Mouse (Mus musculus): ENCODE measurements around the gene Acox3.

The Acox3 gene

DNA sequence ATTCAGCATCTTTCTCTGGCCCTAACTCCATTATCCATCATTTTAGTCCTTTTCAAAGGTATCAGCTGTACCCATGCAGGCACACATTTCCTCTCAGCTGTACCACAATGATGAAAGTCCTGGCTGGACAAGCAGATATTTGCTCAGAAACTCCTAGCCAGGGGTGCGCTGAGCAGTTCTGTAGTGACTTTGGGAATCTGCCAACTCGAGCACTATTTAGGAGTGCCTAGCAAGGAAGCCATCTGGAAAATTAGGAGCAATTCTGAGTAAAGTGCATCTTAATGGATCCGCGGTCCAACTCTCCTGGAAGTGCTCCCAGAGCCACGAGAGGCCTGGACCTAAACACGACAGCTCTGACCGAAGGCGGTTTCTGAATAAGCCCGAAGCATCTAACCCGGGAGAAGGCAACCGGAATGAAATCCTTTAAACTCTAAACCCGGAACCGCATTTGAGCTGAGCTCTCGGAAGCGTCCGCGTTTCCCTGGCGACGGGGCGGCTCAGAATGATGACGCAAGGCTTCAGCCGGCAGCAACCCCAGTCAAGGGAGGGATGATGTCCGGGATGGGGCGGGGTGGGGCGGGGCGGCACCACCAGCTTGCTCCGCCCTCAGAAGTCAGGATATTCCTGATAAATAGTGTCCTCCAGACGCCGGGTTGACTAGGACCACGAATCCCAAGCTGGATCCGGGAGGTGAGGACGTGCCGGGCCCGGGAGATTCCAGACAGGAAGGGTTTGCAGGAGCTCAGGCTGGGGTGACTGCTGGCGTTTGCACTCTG lies at the start of gene Acox3:
Gene Acox3 (plus strand): TSS at position 596 of the 776 bp plus-strand sequence.
- DNase-seq (ENCODE audit: low spot score) = peak; percentile 89

GRCm38 (mm10) chr5:35536271-35536670 lies 46.6 kb upstream of the Acox3 start:
- no peak for DNase-seq (ENCODE audit: low spot score)

- DNase-seq (ENCODE audit: low spot score) = no peak
These were observed 45.4 kb upstream of the Acox3 start for GRCm38 (mm10) chr5:35537474-35537873.

DNA sequence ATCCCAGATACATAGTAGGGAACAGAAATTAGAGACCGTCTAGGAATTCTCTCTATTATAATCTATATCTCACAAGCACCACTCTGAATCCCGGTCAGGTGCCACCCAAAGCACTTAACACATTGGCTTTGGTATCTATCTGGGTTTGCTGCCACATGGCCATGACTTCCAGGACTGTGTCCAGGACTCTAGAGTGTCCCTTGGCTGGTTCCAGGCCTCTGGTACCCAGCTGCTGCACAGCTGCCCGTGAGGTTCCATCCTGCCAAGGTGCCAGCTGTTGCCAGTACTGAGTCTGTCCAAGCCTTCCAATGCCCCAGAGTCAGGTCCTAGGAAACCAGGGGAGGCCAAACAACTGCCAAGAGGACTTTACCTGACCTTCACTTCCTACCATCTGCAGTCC lies 44.8 kb upstream of the Acox3 start:
- DNase-seq (ENCODE audit: low spot score) = no peak

DNA sequence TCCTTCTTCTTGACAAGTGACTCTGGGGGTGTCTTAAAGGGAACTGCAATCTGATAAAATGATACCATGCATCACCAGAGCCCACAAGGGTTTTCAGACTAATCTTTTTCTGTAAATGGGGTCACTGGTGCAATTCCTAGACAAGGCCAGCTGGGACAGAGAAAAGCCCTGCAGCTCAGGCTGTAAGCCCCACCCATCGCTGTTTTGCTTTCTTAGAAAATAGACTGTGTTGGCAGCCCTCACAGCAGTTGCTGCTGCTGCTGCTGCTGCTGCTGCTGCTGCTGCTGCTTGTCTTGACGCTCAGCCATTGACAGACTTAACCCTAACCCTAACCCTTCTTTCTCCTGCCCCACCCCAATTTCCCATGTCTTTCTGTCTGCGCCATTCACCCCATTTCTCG lies 43.3 kb upstream of the Acox3 start:
- DNase-seq (ENCODE audit: low spot score) = no peak

- DNase-seq (ENCODE audit: low spot score) = no peak
These were observed 42.3 kb upstream of the Acox3 start for GRCm38 (mm10) chr5:35540555-35540954.

DNA sequence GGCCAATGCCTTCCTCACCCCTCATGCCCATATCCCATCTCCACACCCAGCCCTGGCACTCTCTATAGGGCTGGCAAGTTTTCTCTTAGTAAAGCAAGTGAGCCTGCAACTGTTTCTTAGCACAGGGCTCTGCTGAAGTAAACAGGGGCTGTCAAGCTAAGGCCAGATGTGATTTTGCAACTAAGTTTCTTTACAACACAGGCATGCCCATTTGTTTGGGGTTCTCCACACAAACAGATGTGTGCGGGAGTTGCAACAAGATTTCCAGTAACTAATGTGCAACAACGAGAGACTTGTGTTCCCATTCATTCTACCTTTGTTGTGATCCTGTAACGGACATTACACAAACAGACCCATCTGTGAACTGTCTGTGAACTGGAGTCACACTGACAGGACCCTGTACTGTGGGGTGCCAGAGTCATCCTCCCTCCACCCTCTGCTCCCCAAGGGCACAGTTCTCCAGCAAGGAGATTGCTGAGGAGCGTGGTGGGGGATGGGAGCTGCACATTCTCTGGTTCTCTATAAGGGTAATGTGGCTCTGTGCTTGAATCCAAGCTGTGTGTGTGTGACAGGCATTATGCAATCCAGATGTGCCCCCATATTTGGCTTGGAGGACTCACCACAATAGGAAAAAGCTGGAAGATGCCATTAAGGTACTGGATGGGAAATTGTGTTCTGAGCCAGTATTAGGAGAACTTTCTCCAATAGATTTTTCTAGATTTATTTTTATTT lies 41.6 kb upstream of the Acox3 start:
- DNase-seq (ENCODE audit: low spot score) = no peak

GRCm38 (mm10) chr5:35546127-35546526 lies 36.7 kb upstream of the Acox3 start:
- DNase-seq (ENCODE audit: low spot score) = no peak

DNA sequence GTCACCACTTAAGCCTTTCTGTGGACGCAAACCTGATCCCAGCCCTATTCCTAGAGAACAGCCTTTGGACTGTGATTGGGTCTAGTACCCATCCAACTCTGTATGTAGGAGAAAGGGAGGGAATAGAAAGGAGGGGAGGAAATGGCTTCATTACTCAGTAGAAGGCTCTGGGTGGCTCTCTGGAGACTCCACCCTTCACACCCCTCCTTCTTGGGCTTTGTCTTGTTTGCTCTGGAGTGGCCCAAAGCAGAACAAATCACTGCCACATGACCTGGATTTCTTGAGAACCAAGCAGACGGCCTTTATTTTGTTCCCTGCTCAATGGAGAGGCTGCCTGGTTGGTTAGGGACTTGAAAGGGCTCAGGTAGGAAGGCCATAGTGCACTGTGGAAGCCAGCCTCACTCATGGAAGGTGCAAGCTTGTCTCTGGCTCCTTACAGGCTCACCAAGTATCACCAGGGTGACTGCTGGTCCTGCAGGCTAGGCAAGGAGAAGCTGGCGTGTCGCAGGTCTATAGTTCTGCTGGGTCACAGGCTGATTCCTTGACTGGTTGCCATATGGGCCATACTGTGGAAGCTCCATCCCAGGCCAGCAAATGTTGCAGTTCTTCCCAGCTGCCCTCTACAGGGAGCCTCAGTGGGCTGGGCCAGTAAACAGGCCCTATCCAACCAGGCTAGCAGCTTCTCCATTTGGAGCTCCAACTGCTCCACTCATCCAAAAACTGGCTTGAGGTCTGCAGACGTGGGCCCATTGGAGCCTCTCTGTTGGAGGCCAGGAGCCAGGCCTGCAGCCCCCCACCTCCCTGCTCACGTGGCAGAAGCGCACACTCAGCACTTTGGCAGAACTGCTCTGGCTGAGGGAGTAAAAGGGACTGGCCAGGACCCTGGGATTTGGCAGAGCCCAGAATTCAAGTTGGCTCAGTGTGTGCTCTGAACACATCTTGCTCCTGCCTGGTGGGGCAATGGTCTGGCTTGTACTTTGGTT lies 30.7 kb upstream of the Acox3 start:
- DNase-seq (ENCODE audit: low spot score) = no peak

GRCm38 (mm10) chr5:35552838-35553539 lies 29.9 kb upstream of the Acox3 start:
- no peak for DNase-seq (ENCODE audit: low spot score)

DNA sequence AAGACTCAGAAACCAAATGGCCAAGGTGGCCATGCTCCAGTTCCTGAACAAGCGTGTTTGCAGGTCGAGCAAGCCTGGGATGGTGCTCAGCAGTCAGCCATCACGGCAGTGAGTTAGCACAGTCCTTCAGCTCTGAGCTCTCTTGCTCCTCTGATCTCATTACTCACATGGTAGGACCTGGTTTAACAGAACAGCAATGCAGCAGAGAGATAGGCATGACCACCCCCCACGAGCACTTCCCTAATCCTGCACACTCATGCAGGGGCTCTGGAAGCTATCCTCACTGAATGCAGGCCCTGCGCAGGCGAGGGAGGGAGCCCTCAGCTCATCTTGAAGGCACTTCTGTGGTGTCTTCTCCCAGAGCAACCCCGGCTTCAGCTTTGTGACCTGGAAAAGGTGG lies 26.4 kb upstream of the Acox3 start:
- DNase-seq (ENCODE audit: low spot score) = no peak

GRCm38 (mm10) chr5:35557946-35558621 lies 24.8 kb upstream of the Acox3 start:
- DNase-seq (ENCODE audit: low spot score) = no peak

- DNase-seq (ENCODE audit: low spot score) = no peak
These were observed 23.4 kb upstream of the Acox3 start for GRCm38 (mm10) chr5:35559447-35559846.

DNA sequence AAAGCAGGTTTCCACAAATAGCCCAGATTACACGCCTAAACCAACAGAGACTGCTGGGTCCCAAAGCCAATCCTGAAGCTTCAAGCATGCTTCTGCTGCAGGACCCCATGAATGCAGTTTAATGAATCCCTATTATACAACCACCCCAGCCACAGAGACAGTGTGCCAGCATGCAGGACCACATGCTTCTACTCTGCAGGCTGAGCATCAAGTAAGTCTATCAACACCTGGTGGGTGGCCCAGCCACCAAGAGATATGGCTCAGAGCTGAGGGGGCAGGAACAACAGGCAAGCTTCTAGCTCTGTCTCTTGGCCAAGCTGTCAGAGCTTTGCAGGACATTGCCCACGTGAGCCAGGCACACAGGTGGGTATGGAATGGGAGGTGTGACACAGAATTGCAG lies 20.2 kb upstream of the Acox3 start:
- DNase-seq (ENCODE audit: low spot score) = no peak

DNA sequence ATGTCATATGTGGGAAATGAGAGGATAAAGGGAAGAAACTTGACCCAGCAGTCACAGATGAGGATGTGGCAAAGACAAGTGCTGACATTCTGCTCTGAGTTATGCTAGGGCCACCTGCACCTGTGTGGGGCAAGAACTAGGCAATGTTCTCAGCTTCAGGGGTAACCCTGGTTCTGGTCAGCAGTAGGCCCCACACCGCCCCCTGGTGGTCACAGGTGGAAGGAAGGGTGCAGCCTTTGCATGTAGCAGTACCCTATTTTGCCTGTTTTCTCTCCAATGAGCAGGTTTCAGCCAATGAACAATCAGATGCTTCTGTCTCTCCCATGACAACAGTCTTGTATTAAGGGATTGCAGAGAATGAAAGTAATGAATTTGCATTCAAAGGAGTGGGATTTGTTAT lies 19.4 kb upstream of the Acox3 start:
- DNase-seq (ENCODE audit: low spot score) = peak; percentile 52

GRCm38 (mm10) chr5:35565217-35565616 lies 17.6 kb upstream of the Acox3 start:
- DNase-seq (ENCODE audit: low spot score) = no peak

DNA sequence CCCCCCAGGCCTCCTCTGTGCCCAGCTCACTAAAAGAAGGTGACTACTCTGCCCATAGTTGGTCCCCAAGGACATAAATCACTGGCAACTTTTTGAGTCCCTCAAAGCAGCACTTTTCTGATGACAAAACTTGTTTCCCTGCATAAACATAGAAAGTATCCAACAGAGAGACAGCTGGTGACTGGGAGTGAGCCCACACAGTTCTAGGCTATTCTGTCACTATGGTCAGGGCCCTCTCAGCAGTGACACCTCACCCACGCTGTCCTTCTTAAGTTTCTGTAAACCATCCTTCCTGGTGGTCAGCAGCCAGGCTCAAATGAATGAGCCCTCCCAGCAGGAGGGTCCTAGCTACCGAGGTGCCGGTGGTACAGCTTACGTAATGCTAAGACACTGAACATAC lies 16.2 kb upstream of the Acox3 start:
- no peak for DNase-seq (ENCODE audit: low spot score)

DNA sequence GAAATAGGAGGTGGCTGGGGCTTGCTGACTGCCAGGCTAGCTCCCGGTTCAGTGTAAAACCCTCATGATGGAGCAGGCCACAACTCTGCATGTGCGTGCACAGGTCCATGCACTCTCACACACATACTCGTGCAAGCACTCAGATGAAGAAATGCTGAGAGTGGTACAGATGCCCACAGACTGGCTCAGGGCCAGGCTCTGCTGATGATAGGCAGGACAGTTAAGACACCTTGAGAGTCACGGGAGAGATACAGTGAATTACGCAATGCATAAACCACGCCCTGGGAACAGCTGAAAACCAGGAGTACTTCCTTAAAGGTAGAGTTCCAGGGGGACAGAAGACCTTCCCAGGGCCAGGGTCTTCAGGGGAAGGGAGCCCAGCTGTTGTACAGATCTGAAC lies 11.3 kb upstream of the Acox3 start:
- no peak for DNase-seq (ENCODE audit: low spot score)

- DNase-seq (ENCODE audit: low spot score) = peak; percentile 68
These were observed 7.9 kb upstream of the Acox3 start, which contains the start of gene Trmt44 for GRCm38 (mm10) chr5:35574653-35575599. Gene Trmt44, minus strand, starts transcription at chr5:35575070.

Data from urinary bladder, postnatal 10 days (tissue).